Mouse (Mus musculus) urinary bladder, postnatal 14 days (tissue): ENCODE data around the gene Pitpnb.

Experiments used
- DNase-seq: peaks from one replicate; pipeline ENCODE4 v3.0.0; 2021; ENCODE audit warnings: low spot score

Gene Pitpnb

DNA sequence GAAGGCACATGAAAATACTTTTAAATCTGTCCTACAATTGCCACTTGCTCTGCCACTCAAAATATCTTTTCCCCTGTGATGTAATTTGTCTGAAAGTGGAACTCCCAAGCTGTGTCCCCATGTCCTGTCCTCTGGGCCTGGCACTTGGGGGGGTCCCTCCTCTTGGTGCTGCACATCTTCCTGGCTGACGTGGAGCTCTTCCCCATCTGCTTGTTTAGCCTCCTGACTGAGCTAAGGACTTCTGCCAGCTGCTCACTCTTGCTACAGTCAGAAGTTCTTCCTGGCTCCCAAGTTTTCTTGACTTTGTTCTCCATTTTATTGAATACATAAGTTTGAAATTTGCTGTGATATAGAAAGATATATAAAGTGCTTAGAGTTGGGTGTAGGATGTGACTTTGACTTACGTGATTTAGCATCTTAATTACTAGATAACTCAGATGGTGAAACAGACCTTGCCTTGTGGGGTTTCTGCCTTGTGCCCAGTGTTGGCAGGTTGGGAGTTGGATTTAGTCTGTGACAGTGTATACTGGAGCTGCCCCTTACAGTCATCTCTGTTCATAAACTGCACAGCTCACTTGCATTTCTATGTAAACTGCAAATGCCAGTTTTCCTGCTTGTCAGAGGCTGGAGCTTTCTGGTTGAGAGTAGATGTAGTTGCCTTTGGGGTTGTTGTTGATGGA is 14.3 kb downstream of the Pitpnb start:
- no peak for DNase-seq

DNA sequence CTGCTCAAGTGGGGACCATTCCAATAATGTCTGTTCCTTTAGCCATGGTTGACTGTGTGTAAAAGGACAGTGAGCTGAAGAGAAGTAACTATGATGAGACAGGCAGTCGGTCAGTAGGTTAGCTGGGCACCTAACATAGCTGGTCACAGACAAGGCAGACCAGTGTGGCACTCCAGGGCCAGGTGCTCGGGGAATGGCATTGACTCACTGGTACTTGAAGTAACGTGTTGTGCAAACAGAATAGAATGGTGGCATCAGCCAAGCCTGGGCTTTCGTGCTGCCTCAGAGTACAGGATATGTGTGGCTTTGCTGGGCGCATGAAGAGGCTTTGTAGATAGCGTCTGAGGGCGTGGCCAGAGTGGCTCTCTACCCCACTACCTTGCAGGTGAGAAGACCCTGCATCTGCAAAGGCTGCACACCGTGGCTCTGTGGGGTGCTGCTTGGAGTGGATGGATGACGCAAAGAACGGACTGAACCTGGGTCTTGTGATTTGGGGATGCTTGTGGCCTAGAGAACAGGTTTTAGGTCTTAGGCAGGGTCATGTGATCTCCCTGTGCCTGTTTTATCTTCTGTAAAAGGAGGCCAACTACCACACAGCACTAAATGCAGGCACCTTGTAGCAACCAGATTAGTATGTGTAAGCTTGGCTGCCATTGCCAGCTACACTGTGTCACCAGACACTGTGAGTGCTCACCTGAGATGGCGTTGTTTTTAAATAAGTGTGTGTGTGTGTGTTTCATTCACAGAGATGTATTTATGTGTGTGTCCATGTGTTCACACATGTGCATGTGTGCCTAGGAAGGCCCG is 26.5 kb downstream of the Pitpnb start:
- no peak for DNase-seq

GRCm38 (mm10) chr5:111360546-111360945 is 30.0 kb downstream of the Pitpnb start:
- DNase-seq: no peak

DNA sequence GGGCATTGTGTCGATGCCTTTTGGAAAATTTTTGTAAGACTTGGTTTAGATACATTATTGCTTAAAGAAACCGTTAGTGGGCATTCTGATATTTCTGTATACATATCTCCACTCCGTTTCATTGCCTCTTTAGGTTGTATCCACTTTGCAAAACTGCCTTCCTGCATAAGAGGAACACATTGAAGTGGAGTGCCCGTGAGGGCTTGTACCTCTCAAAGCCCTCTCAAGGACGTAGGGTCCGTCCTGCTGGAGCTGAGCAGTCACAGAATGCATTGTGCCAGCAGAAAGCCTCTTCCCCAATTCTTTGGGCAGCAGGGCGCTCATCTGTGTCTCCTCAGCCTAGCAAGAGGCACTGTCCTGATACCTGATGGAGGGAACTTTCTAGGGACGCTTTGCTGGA is 30.5 kb downstream of the Pitpnb start:
- DNase-seq: no peak

GRCm38 (mm10) chr5:111361846-111362245 is 31.3 kb downstream of the Pitpnb start:
- DNase-seq: no peak

GRCm38 (mm10) chr5:111363446-111364062 is 33.0 kb downstream of the Pitpnb start:
- no peak for DNase-seq

GRCm38 (mm10) chr5:111364533-111364932 is 34.0 kb downstream of the Pitpnb start:
- DNase-seq: peak; percentile 56

DNA sequence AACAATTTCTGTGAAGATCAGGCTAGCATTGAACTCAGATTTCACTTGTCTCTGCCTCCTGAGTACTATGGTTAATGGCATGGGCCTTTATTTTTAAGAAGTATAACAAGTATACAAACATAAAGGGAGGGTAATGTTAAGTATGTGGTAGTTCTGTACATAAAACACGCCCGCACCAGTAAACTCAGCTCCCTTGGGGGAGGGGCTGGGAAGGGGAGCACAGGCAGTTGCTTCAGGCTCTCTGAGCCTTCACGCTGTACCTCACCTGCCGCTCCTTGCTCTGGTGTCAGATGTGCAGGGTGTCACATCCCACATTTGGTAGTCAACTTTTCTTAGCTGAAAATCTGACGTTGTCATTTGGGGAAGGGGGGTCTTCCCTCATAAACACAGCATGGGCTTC is 35.6 kb downstream of the Pitpnb start:
- no peak for DNase-seq

- no peak for DNase-seq
Measured at GRCm38 (mm10) chr5:111367937-111368517, 37.5 kb downstream of the Pitpnb start.

DNA sequence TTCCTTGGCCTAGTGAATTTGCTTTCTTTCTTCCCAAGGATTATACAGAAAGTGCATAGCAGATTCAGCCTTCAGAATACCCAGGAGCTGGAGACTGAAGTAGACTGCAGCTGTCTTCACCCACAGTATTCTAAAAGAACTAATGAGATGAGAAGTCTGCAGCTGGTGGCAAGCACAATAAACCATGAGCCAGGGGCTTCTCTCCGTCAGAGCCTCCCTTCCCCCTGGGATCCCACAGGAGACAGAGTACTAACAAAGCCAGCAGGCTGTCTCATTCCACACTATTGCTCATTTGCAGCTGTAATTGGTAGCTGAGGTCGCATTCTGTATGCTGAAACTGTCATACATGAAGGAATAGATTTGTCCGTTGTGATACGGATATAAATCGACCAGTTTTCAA is 38.0 kb downstream of the Pitpnb start:
- no peak for DNase-seq

- DNase-seq: no peak
Measured at GRCm38 (mm10) chr5:111375616-111376015, 45.1 kb downstream of the Pitpnb start.

- no peak for DNase-seq
Measured at GRCm38 (mm10) chr5:111376276-111377020, 45.9 kb downstream of the Pitpnb start.

GRCm38 (mm10) chr5:111378126-111378993 is 47.8 kb downstream of the Pitpnb start:
- DNase-seq: no peak

- DNase-seq: no peak
Measured at GRCm38 (mm10) chr5:111383335-111383734, 52.8 kb downstream of the Pitpnb start.

DNA sequence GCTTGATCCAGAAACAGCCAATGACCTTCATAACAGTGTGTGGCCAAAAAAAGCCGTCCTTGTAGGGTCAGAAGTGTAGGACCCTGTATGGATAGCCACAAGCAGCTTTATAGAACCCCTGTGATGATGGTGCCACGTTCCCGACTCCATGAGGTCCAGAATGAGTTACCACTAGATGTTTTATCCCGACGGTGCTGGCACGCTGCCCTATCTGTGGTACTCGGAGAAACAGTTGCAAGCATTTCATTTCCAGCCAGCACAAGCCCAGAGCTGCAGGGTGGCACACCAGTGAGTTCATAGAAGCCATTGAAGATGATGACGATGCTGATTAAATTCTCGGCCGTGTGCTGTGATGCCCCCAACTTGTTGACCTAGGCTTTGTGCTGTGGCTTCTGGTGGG is 60.3 kb downstream of the Pitpnb start:
- peak; percentile 50 for DNase-seq

- no peak for DNase-seq
Measured at GRCm38 (mm10) chr5:111391485-111391884, 60.9 kb downstream of the Pitpnb start.

DNA sequence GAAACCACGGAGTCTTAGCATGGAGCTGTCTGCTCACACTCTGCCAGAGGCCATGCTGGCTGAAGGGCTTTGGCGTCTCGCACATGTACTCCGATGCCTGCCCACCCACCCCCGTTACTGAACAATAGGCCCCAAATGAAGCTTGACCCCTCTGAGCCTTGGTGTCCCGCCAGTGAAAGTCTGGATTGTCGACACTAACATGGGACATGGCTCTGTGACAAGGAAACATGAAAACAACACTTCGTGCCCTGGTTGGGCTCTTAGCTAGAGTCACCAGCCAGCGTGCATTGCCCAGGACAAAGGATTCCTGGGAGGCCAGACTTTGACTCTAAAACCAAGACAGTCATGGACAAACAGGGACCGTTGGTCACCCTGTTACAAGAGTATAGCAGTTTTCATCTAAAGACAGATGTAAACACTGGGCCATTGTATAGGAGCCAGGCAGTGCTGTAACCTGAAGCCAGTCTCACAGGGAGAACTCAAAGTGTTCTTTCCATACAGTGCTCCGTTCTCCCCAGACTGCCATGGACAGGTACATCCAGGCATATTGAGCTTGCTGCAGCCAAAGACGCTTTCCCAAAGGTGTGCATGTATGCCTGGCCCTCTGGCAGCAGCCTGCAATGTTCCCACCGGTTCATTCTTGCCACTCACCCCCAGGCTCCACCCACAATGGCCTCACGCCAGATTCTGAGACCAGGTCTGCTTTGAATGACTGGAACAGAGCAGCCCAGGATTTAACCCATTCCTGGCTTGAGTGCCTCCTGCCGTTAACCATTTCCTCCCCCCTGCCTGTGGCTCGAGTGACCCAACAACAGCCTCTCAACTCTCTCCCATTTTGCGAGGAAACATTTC is 63.0 kb downstream of the Pitpnb start:
- DNase-seq: peak; percentile 76

- peak; percentile 30 for DNase-seq
Measured at GRCm38 (mm10) chr5:111394198-111395053, 63.9 kb downstream of the Pitpnb start.

DNA sequence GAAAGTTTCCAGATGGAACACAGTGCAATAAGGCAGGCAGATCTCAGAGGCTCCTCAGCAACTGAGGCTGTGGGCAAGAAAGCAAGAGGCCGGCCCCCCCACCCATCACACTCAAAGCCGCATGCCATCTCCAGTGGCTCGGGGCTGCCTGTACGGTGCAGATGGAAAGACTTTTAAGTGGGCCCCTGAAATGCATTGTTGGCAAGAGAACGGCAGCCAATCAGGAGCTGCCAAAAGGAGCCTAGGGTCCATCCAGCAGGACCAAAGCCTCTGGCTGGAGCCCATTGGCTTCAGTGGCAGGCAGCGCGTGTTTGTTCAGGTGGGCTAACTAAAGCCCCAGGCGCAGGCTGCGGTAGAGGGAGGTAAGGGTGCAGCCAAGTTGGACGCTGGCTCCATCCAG is 65.2 kb downstream of the Pitpnb start:
- no peak for DNase-seq
